Mouse (Mus musculus) mouse embryonic stem cell (cell line): Measurements from ENCODE around the gene Diras2.

Experiments used
- in situ Hi-C, 2 experiments: fragments of 300-500 bp; cut with MboI; formaldehyde crosslinking; loops; 1 replicate in 1 of 2; 3 replicates in 1 of 2; pipeline ENCODE4 v1.14.3; 2019 to 2020; ENCODE audit warnings: low sequenced_read_pairs in 2 of 2, low pct_unique_long_range_greater_than_20kb in 1 of 2, mixed read lengths in 1 of 2; ENCODE audit not compliant: unreplicated experiment in 1 of 2

Diras2 gene

DNA sequence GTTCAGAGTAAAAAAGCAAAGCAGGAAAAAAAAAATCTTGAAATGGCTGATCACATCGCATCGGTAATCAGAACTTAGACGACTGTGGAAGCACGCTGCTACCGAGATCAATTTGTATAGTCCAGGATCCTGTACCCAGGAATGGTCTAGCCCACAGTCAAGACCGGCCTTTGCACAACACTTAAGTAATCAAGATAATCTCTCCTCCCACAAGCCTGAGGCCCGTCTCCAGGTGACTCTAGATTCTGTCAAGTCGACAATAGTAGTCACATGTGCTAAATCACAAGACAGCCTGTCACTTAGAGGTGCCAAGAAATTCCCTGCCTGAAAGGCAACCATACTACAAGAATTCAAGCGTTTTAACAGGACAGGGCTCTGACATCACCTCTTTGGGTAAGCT is at the start of gene Diras2:
Gene Diras2, minus strand, starts transcription at position 159 of the 400 bp plus-strand sequence.
- in situ Hi-C loops = loop anchor here in 1 of 2 experiments (10.0 to 25.0 kb wide), 2 partner anchors 276 to 694 kb away; partner anchors contain the start of gene Gadd45g

- in situ Hi-C loops = no loop called here
Observed at GRCm38 (mm10) chr13:52578776-52579175, 47.7 kb upstream of the Diras2 start.

GRCm38 (mm10) chr13:52577939-52578338 is 46.9 kb upstream of the Diras2 start:
- in situ Hi-C loops = no loop called here

- in situ Hi-C loops = no loop called here
Observed at GRCm38 (mm10) chr13:52577326-52577920, 46.3 kb upstream of the Diras2 start.

- in situ Hi-C loops = no loop called here
Observed at GRCm38 (mm10) chr13:52576841-52577240, 45.8 kb upstream of the Diras2 start.

DNA sequence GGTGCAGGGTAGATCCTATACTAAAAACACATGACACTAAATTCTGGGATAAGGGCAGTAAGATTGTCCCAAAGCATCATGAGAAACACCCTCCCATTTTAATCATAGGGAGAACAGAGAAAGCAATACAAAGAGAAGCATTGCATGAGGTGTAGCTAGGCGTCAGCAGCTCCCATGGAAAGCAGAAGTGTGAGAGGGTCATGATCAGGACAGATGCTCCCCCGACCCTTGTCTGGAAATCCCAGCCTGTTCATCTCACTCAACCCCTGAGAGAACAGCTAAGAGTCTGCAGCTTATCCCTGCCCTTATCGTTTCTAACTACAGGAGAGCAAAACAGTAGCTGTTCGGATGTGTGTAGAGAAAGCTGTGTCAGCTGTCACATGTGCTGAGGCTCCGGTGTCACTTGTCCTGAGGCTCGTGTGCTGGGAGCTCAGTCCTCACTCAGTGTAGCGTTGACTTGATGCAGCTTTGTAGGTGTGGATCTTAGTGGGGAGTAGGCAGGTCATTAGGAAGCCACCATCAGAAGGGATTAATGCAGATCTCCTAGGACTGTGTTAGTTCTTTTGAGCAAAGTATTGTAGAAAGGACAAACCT is 45.0 kb upstream of the Diras2 start:
- in situ Hi-C loops = no loop called here

GRCm38 (mm10) chr13:52575483-52575882 is 44.4 kb upstream of the Diras2 start:
- in situ Hi-C loops = no loop called here

GRCm38 (mm10) chr13:52574311-52574710 is 43.2 kb upstream of the Diras2 start:
- in situ Hi-C loops = no loop called here

DNA sequence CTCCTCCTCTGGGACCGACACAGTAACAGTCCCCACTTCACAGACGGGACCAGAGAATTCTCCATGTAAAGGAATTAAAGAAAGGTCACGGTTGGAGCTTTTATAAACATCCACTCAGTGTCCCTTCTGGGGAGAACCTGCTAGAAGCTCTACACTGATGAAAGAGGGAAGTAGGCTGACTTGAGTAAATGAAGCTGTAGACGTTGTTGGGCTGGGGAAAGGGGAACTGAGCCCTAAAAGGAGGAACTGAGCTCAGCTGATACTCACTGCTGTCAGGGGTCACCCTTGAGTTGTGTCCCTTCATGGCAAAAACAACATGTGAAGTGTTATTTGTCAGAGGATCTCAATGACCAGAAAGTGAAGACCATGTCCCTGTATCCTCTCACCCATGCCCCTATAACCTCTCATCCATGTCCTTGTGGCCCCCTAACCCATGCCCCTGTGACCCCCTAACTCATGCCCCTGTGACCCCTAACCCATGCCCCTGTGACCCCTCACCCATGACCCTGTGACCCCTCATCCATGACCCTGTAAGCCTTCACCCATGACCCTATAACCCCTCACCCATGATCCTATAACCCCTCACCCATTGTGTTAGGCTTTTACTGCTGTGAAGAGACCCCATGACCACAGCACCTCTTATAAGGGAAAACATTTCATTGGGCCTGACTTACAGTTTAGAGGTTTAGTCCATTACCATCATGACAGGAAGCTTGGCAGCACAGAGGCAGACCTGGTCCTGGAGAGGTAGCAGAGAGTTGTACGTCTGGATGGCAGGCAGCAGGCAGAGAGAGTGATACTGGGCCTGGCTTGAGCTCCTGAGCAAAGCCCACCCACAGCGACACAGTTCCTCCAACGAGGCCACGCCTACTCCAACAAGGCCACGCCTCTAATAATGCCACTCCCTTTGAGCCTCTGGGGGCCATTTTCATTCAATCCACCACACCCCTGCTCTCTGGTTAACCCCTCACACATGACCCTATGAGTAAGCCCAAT is 41.7 kb upstream of the Diras2 start:
- in situ Hi-C loops = no loop called here

- in situ Hi-C loops = no loop called here
Observed at GRCm38 (mm10) chr13:52571591-52572384, 40.7 kb upstream of the Diras2 start.

- in situ Hi-C loops = no loop called here
Observed at GRCm38 (mm10) chr13:52570276-52570675, 39.2 kb upstream of the Diras2 start.

- in situ Hi-C loops = no loop called here
Observed at GRCm38 (mm10) chr13:52569194-52569769, 38.2 kb upstream of the Diras2 start.

GRCm38 (mm10) chr13:52566777-52567176 is 35.7 kb upstream of the Diras2 start:
- in situ Hi-C loops = no loop called here

- in situ Hi-C loops = no loop called here
Observed at GRCm38 (mm10) chr13:52566188-52566760, 35.2 kb upstream of the Diras2 start.

- in situ Hi-C loops = no loop called here
Observed at GRCm38 (mm10) chr13:52565103-52565739, 34.1 kb upstream of the Diras2 start.

DNA sequence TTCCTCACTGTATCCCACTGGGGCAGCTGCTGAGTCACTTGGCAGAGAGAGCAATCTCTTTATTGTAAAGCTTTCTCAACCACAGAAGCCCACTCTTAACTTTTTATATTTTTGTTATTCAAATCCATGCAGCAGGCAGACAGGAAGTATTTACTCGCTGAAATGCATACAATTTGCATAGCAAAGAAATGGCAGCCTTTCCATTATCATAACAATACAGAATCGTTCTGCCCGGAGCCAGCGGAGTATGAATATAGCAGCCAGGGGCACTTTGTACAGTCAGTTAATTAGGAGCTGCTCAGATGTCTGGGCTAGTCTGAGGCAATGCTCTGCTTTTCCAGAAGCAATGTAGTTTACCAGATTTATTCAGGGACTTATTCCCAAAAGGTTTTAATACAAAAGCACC is 31.1 kb upstream of the Diras2 start:
- in situ Hi-C loops = no loop called here

DNA sequence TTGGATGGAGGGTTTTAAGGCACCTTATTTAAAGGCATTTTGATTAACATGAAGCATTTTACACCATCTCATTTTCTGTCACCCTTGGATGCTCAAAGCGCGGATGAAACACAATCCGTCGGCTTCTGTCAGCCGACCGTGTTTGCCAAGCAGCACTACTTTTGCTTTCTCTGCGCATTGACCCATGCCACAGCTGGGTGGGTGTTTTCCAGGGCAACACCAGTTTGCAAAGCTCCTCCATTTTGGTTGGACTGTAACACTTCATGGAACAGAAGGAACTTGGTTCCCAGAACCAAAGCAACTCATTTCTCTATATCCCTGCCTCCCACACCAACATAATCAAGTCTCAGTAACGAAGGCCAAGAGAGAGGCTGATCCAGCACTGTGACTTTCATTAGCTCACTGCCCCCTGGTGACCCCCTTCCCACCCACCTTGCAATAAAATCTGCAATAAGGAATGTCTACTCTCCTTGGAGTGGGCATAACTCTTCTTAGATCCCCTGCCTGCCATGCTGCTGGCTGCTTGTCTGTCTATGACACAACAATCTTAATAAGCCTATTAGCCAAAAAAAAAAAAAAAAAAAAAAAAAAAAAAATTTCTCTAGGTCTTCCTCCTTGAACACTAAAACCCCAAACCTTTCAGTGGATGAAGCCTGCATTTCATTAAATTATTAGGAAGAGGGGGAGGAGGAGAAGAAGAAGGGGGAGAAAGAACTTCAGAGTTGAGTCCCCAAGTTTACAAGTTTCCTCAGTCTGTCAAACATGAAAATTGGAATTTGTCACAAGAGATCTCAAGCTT is 30.5 kb upstream of the Diras2 start:
- in situ Hi-C loops = no loop called here
